Mouse (Mus musculus) NIH3T3 (cell line): Measurements from ENCODE around the gene Nop53.

Experiments used
- DNase-seq: peaks from one replicate; pipeline ENCODE4 v3.0.0-alpha.2; 2012; ENCODE audit warnings: low read depth

Nop53 gene

GRCm38 (mm10) chr7:15956143-15956542, 10.3 kb upstream of the Nop53 start:
- no peak for DNase-seq

GRCm38 (mm10) chr7:15955509-15955908, 9.6 kb upstream of the Nop53 start:
- DNase-seq = no peak

GRCm38 (mm10) chr7:15954978-15955443, 9.1 kb upstream of the Nop53 start:
- no peak for DNase-seq

- no peak for DNase-seq
Measured at GRCm38 (mm10) chr7:15954436-15954835, 8.6 kb upstream of the Nop53 start.

- DNase-seq = peak; percentile 55
Measured at GRCm38 (mm10) chr7:15953307-15954074, 7.6 kb upstream of the Nop53 start.

- no peak for DNase-seq
Measured at GRCm38 (mm10) chr7:15952416-15952815, 6.5 kb upstream of the Nop53 start.

GRCm38 (mm10) chr7:15950008-15950407, 4.1 kb upstream of the Nop53 start:
- DNase-seq = no peak

- peak; percentile 59 for DNase-seq
Measured at GRCm38 (mm10) chr7:15949216-15949790, 3.4 kb upstream of the Nop53 start.

- peak; percentile 98 for DNase-seq
Measured at GRCm38 (mm10) chr7:15948381-15948941, 2.6 kb upstream of the Nop53 start.

- DNase-seq = no peak
Measured at GRCm38 (mm10) chr7:15947653-15948260, 1.9 kb upstream of the Nop53 start.

- DNase-seq = no peak
Measured at GRCm38 (mm10) chr7:15945211-15945610, 663 bp downstream of the Nop53 start.

- DNase-seq = no peak
Measured at GRCm38 (mm10) chr7:15944311-15944710, 1.6 kb downstream of the Nop53 start.

- DNase-seq = no peak
Measured at GRCm38 (mm10) chr7:15938621-15939020, 7.3 kb downstream of the Nop53 start.

- no peak for DNase-seq
Measured at GRCm38 (mm10) chr7:15937491-15937890, 8.4 kb downstream of the Nop53 start.

GRCm38 (mm10) chr7:15933437-15934359, 12.2 kb downstream of the Nop53 start:
- DNase-seq = no peak

- peak; percentile 43 for DNase-seq
Measured at GRCm38 (mm10) chr7:15931635-15932034, 14.2 kb downstream of the Nop53 start.

- DNase-seq = peak; percentile 58
Measured at GRCm38 (mm10) chr7:15930543-15930942, 15.3 kb downstream of the Nop53 start.

GRCm38 (mm10) chr7:15929910-15930309, 16.0 kb downstream of the Nop53 start:
- DNase-seq = peak; percentile 76

GRCm38 (mm10) chr7:15922220-15922773, 23.6 kb downstream of the Nop53 start, which contains the start of gene Selenow:
Gene Selenow (minus strand): TSS chr7:15922402.
- peak; percentile 96 for DNase-seq

- peak; percentile 77 for DNase-seq
Measured at GRCm38 (mm10) chr7:15921796-15922195, 24.1 kb downstream of the Nop53 start.

GRCm38 (mm10) chr7:15920645-15921190, 25.2 kb downstream of the Nop53 start:
- no peak for DNase-seq
